Mouse (Mus musculus) kidney, adult 2 months (tissue): Measurements from ENCODE around the gene Lcmt1. TPM values are rescaled to one million over a fixed set of nuclear protein-coding genes. Genes with fewer than 3 reads are reported as not detected.

Source experiments
- DNase-seq: peaks from one replicate; pipeline ENCODE4 v3.0.0; 2021
- H3K27ac ChIP-seq: fragments of 200-500 bp; 2 replicates; pipeline ENCODE4 v1.5.1; 2012; ENCODE audit warnings: low read depth, low read length, control low read depth, inconsistent platforms; ENCODE audit not compliant: insufficient read depth
- H3K27me3 ChIP-seq: fragments of 200-500 bp; replicated peaks from 2 replicates; pipeline ENCODE4 v1.6.1; 2012; ENCODE audit warnings: mild to moderate bottlenecking, moderate library complexity, low read length, inconsistent platforms; ENCODE audit not compliant: control insufficient read depth, insufficient read depth
- H3K36me3 ChIP-seq: fragments of 200-500 bp; 2 replicates; pipeline ENCODE4 v1.6.1; 2012; ENCODE audit warnings: mild to moderate bottlenecking, moderate library complexity, low read length, inconsistent platforms; ENCODE audit not compliant: control insufficient read depth, insufficient read depth
- H3K4me1 ChIP-seq: fragments of 200-500 bp; 2 replicates; pipeline ENCODE4 v1.6.1; 2011; ENCODE audit warnings: low read length; ENCODE audit not compliant: control insufficient read depth, insufficient read depth
- H3K4me3 ChIP-seq: fragments of 200-500 bp; 2 replicates; pipeline ENCODE4 v1.5.1; 2011; ENCODE audit warnings: mild to moderate bottlenecking, low read depth, low read length, control low read depth; ENCODE audit not compliant: insufficient read depth
- CTCF ChIP-seq: fragments of 200-500 bp; conservative IDR thresholded peaks from 2 replicates; pipeline ENCODE4 v1.5.1; 2011; ENCODE audit warnings: low read depth, mild to moderate bottlenecking, control low read depth, low read length, moderate library complexity, mixed read lengths; ENCODE audit not compliant: insufficient read depth, insufficient read length
- POLR2A ChIP-seq: fragments of 200-500 bp; IDR thresholded peaks from one replicate; pipeline ENCODE4 v1.6.1; 2011; ENCODE audit warnings: low read depth, low read length, control low read depth
- WGBS: fragments of 180-500 bp; shearing (Covaris S2); methylation state at CpG from one replicate; pipeline ENCODE4 v1.1.7; 2018; 5-methylcytosine and 5-hydroxymethylcytosine counted together
- polyA plus RNA-seq: library from polyadenylated mRNA; depleted of rRNA; stranded (reverse); fragments of >200 nt; gene quantifications from 2 replicates; pipeline ENCODE4 v1.2.3, GENCODE M21; 2012

Gene Lcmt1
- polyA plus RNA-seq, 1 experiment, result 26.9 TPM

GRCm38 (mm10) chr7:123430411-123430705 is 60.8 kb downstream of the Lcmt1 start:
- peak; percentile 41 for DNase-seq
- Histone ChIP-seq H3K36me3 (no peaks in the 10 kb centered on the region), H3K27me3 (no peaks in the 10 kb centered on the region), H3K4me3 (no peak overlapping the region), H3K4me1 (peaks cover 18% of the 10 kb centered on the region), H3K27ac (no peak overlapping the region)
- TF ChIP-seq CTCF (no peak), POLR2A (no peak)
- 65% methylated on average over 4 of the region's 4 CpGs for WGBS

DNA sequence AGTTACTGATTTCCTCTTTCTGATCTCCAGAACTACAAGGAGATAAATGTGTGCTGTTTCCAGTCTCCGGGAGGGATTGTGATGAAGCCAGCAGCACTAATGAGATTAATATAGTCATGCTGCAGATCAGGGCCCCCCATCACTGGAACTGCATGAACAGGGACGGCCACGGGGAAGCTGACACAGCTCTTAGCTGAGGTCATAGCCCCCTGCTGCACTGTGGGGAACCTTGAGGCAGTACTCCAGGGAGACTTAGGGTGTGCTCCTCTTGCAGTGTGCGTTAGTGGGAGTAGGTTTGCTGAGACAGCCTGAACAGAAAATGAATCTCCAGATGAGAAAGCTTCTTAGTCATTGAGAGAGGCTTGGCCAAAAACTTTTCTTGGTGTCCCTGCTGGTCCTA is 61.6 kb downstream of the Lcmt1 start:
- Histone ChIP-seq H3K4me3 (no peak overlapping the region), H3K4me1 (peaks cover 10% of the 10 kb centered on the region; the same call in 1 of the 2 replicates), H3K27ac (no peak overlapping the region), H3K36me3 (no peaks in the 10 kb centered on the region), H3K27me3 (no peaks in the 10 kb centered on the region)
- WGBS, result 62% methylated on average over 4 of the region's 4 CpGs
- no peak for DNase-seq
- no peak for TF ChIP-seq CTCF
- no peak for TF ChIP-seq POLR2A

- H3K27me3 ChIP-seq, result no peaks in the 10 kb centered on the region
- WGBS, result 87% methylated on average over 1 of the region's 1 CpGs
- TF ChIP-seq POLR2A, result no peak
- no peak for TF ChIP-seq CTCF
- H3K36me3 ChIP-seq, result no peaks in the 10 kb centered on the region
- H3K27ac ChIP-seq, result no peak overlapping the region
- DNase-seq, result no peak
- H3K4me3 ChIP-seq, result no peak overlapping the region
- H3K4me1 ChIP-seq, result no peaks in the 10 kb centered on the region
These were observed 72.5 kb downstream of the Lcmt1 start for GRCm38 (mm10) chr7:123442079-123442478.

- H3K4me1 ChIP-seq, result peaks cover 7% of the 10 kb centered on the region
- WGBS, result 80% methylated on average over 2 of the region's 2 CpGs
- no peaks in the 10 kb centered on the region for H3K27me3 ChIP-seq
- H3K27ac ChIP-seq, result no peak overlapping the region
- TF ChIP-seq POLR2A, result no peak
- TF ChIP-seq CTCF, result no peak
- no peaks in the 10 kb centered on the region for H3K36me3 ChIP-seq
- no peak overlapping the region for H3K4me3 ChIP-seq
- DNase-seq, result no peak
These were observed 79.2 kb downstream of the Lcmt1 start for GRCm38 (mm10) chr7:123448794-123449193.

- 66% methylated on average over 10 of the region's 10 CpGs for WGBS
- DNase-seq, result no peak
- no peak overlapping the region for H3K27ac ChIP-seq
- peaks cover 9% of the 10 kb centered on the region for H3K4me1 ChIP-seq
- no peaks in the 10 kb centered on the region for H3K36me3 ChIP-seq
- H3K27me3 ChIP-seq, result no peaks in the 10 kb centered on the region
- H3K4me3 ChIP-seq, result no peak overlapping the region
- no peak for TF ChIP-seq POLR2A
- TF ChIP-seq CTCF, result no peak
These were observed 80.1 kb downstream of the Lcmt1 start for GRCm38 (mm10) chr7:123449676-123450075.

- H3K27ac ChIP-seq, result no peak overlapping the region
- 87% methylated on average over 2 of the region's 2 CpGs for WGBS
- peaks cover 9% of the 10 kb centered on the region for H3K4me1 ChIP-seq
- no peak overlapping the region for H3K4me3 ChIP-seq
- TF ChIP-seq POLR2A (no peak), CTCF (no peak)
- no peak for DNase-seq
- H3K27me3 ChIP-seq, result no peaks in the 10 kb centered on the region
- H3K36me3 ChIP-seq, result no peaks in the 10 kb centered on the region
These were observed 80.9 kb downstream of the Lcmt1 start for GRCm38 (mm10) chr7:123450515-123450914.

DNA sequence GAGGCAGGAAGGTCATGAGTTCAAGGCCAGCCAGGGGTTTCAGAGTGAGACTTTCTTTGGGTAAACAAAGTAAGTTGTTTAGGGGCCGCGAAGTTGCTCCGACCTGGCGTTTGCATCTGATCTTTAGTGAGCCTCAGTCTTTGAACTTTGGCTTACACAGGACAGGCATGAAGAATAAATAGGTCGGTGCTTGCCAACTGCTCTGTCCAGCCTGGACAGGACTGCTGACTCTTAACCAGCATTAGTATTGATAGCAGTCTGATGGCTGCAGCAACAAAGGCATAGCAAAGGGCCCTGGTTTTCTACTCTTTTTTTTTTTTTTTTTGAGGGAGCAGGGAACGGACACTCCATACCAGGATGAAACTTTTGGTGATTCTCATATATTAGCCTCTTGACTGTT is 83.0 kb downstream of the Lcmt1 start:
- no peak overlapping the region for H3K27ac ChIP-seq
- H3K4me1 ChIP-seq, result peaks cover 9% of the 10 kb centered on the region
- TF ChIP-seq POLR2A, result no peak
- 15% methylated on average over 6 of the region's 6 CpGs for WGBS
- peak; percentile 78 for DNase-seq
- H3K36me3 ChIP-seq, result no peaks in the 10 kb centered on the region
- H3K27me3 ChIP-seq, result no peaks in the 10 kb centered on the region
- no peak overlapping the region for H3K4me3 ChIP-seq

- no peak for TF ChIP-seq POLR2A
- TF ChIP-seq CTCF, result no peak
- Histone ChIP-seq H3K27me3 (no peaks in the 10 kb centered on the region), H3K36me3 (no peaks in the 10 kb centered on the region), H3K4me1 (peaks cover 9% of the 10 kb centered on the region), H3K4me3 (no peak overlapping the region), H3K27ac (no peak overlapping the region)
- DNase-seq, result no peak
- WGBS, result 37% methylated on average over 8 of the region's 8 CpGs
These were observed 83.5 kb downstream of the Lcmt1 start for GRCm38 (mm10) chr7:123453066-123453465.

- 93% methylated on average over 3 of the region's 3 CpGs for WGBS
- no peak for TF ChIP-seq CTCF
- no peak for TF ChIP-seq POLR2A
These were observed 85.5 kb downstream of the Lcmt1 start for GRCm38 (mm10) chr7:123455088-123455487.

More at GRCm38 (mm10) chr7:123455088-123455487, 85.5 kb downstream of the Lcmt1 start:
- H3K4me3 ChIP-seq, result no peak overlapping the region
- peaks cover 9% of the 10 kb centered on the region for H3K4me1 ChIP-seq
- no peak for DNase-seq
- no peak overlapping the region for H3K27ac ChIP-seq
- H3K27me3 ChIP-seq, result no peaks in the 10 kb centered on the region
- H3K36me3 ChIP-seq, result no peaks in the 10 kb centered on the region
